Mouse (Mus musculus) midbrain, embryonic 12.5 days (tissue): Measurements from ENCODE around the gene Mrpl51. TPM values are rescaled to one million over a fixed set of nuclear protein-coding genes. Genes with fewer than 3 reads are reported as not detected.

Source experiments
- ATAC-seq: fragments of 200-750 bp; cut with Nextera tagmentation; 2 replicates; pipeline ENCODE4 v1.8.0; 2017; ENCODE audit warnings: low read depth, moderate TSS enrichment, moderate library complexity; ENCODE audit not compliant: low FRiP score
- H3K27ac ChIP-seq: fragments of 300-500 bp; sonication (generic); replicated peaks from 2 replicates; pipeline ENCODE4 v1.5.1; 2016; ENCODE audit warnings: mild to moderate bottlenecking
- H3K27me3 ChIP-seq: fragments of 300-500 bp; sonication (generic); 2 replicates; pipeline ENCODE4 v1.6.1; 2016; ENCODE audit warnings: mild to moderate bottlenecking
- H3K36me3 ChIP-seq: fragments of 300-500 bp; sonication (generic); 2 replicates; pipeline ENCODE4 v1.6.1; 2016
- H3K4me1 ChIP-seq: fragments of 300-500 bp; sonication (generic); 2 replicates; pipeline ENCODE4 v1.6.1; 2016
- H3K4me2 ChIP-seq: fragments of 300-500 bp; sonication (generic); replicated peaks from 2 replicates; pipeline ENCODE4 v1.6.1; 2016; ENCODE audit warnings: mild to moderate bottlenecking, moderate library complexity
- H3K4me3 ChIP-seq: fragments of 300-500 bp; sonication (generic); 2 replicates; pipeline ENCODE4 v1.5.1; 2016; ENCODE audit warnings: mild to moderate bottlenecking
- H3K9ac ChIP-seq: fragments of 300-500 bp; sonication (generic); replicated peaks from 2 replicates; pipeline ENCODE4 v1.6.1; 2016; ENCODE audit warnings: mild to moderate bottlenecking, moderate library complexity
- H3K9me3 ChIP-seq: fragments of 300-500 bp; sonication (generic); 2 replicates; pipeline ENCODE4 v1.6.1; 2016; ENCODE audit warnings: mild to moderate bottlenecking
- WGBS: fragments of 180-500 bp; shearing (Covaris S2); methylation state at CpG from one replicate; pipeline ENCODE4 v1.1.7; 2016; 5-methylcytosine and 5-hydroxymethylcytosine counted together
- microRNA-seq: library from miRNA; unstranded; fragments of <30 nt; microRNA quantifications from one replicate; pipeline ENCODE4, GENCODE M21; 2017
- polyA plus RNA-seq: library from polyadenylated mRNA; unstranded; fragments of >200 nt; fragmentation: Nextera tagmentation; extraction: Ambion mirVana; gene quantifications from 2 replicates; pipeline ENCODE4 v1.2.1, GENCODE M21; 2016

Gene Mrpl51
- polyA plus RNA-seq, 1 experiment from 2014 or later, result 172 TPM

DNA sequence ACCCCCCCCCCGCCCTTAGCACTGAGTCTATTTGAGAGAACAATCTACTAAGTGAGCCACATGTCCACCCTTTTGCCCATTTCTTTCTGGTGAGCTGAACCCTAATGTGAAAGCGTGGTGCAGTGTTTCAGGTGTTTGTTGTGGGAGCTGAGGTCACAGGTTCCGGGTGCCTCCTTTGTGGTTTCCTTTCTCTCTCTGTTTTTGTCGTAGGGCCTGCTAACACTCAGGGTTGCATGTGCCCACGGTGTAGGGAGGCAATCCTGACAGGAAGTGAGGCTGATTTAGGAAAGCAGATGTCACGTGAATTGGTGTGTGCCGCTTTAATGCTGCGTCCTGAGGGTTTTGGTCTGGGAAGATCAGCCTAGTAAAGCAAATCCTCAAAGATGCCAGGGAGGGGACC is 50.0 kb downstream of the Mrpl51 start:
- no peaks in the 10 kb centered on the region for H3K36me3 ChIP-seq
- no peak overlapping the region for H3K4me2 ChIP-seq
- H3K4me1 ChIP-seq, result peaks cover 2% of the 10 kb centered on the region; the same call in 1 of the 2 replicates
- no peaks in the 10 kb centered on the region for H3K9me3 ChIP-seq
- H3K27me3 ChIP-seq, result no peaks in the 10 kb centered on the region
- H3K4me3 ChIP-seq, result no peak overlapping the region
- WGBS, result 85% methylated on average over 8 of the region's 8 CpGs
- no peak overlapping the region for H3K27ac ChIP-seq
- no peak for ATAC-seq
- H3K9ac ChIP-seq, result no peak overlapping the region

DNA sequence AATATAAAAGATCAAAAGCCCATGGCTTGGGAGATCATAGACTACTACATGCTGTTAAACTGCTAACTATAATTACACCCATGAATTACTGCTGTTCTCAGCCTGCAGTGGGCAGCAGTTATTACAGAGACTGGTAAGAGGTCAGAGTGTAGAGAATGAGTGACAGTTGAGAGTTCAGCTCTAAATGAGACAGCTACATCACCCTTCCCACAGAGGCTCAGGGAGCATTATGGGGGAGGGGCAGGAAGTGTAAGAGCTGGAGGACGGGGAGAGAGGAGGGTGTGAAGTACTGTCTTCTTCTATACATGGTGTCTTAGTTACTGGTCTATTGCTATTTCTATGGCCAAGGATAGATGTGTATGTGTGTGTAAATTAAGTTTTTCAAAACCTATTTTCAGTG is 53.0 kb downstream of the Mrpl51 start:
- no peak overlapping the region for H3K27ac ChIP-seq
- H3K4me1 ChIP-seq, result no peaks in the 10 kb centered on the region
- no peak overlapping the region for H3K9ac ChIP-seq
- H3K4me2 ChIP-seq, result no peak overlapping the region
- 56% methylated on average over 1 of the region's 1 CpGs for WGBS
- H3K36me3 ChIP-seq, result no peaks in the 10 kb centered on the region
- no peak for ATAC-seq
- H3K9me3 ChIP-seq, result no peaks in the 10 kb centered on the region
- no peak overlapping the region for H3K4me3 ChIP-seq
- H3K27me3 ChIP-seq, result no peaks in the 10 kb centered on the region

Small RNA genes within 50 kb of the gene (microRNA-seq; reads per million reads assigned to microRNA genes)
- gene Mir3098, result 1.9 reads per million
- gene Mir8113, result not detected

Other genes with a start within 250 kb of the Mrpl51 start
- gene Cops7a, start 226.3 kb upstream of the Mrpl51 start, polyA plus RNA-seq, result 100 and 105 TPM in 2 replicates
- gene Pianp, start 195.1 kb upstream of the Mrpl51 start, polyA plus RNA-seq, result 6.7 and 7.7 TPM in 2 replicates
- gene Zfp384, start 182.7 kb upstream of the Mrpl51 start, polyA plus RNA-seq, result 18.0 and 20.6 TPM in 2 replicates
- gene Ing4, start 152.0 kb upstream of the Mrpl51 start, polyA plus RNA-seq, result 163 and 171 TPM in 2 replicates
- gene Acrbp, start 142.1 kb upstream of the Mrpl51 start, polyA plus RNA-seq, result 18.0 and 18.9 TPM in 2 replicates
- gene Lpar5, start 123.9 kb upstream of the Mrpl51 start, polyA plus RNA-seq, result 0.16 and 0.26 TPM in 2 replicates
- 127 and 132 TPM in 2 replicates for gene Chd4, start 95.8 kb upstream of the Mrpl51 start, polyA plus RNA-seq
- 54.1 and 56.4 TPM in 2 replicates for gene Nop2, start 59.9 kb upstream of the Mrpl51 start, polyA plus RNA-seq
- gene Iffo1, start 46.6 kb upstream of the Mrpl51 start, polyA plus RNA-seq, result 18.7 and 18.8 TPM in 2 replicates
- gene Gapdh, start 25.3 kb upstream of the Mrpl51 start, polyA plus RNA-seq, result 1,933 and 1,972 TPM in 2 replicates
- 183 and 192 TPM in 2 replicates for gene Ncapd2, start 100 bp upstream of the Mrpl51 start, polyA plus RNA-seq
- gene Vamp1, start 23.8 kb downstream of the Mrpl51 start, polyA plus RNA-seq, result 4.7 and 5.3 TPM in 2 replicates
- 1.9 and 2.5 TPM in 2 replicates for gene Tapbpl, start 40.1 kb downstream of the Mrpl51 start, polyA plus RNA-seq
- gene Cd27, start 45.2 kb downstream of the Mrpl51 start, polyA plus RNA-seq, result 1.3 and 2.5 TPM in 2 replicates
- not detected in 2 replicates for gene Tuba3a, start 94.2 kb downstream of the Mrpl51 start, polyA plus RNA-seq
- gene Ltbr, start 122.1 kb downstream of the Mrpl51 start, polyA plus RNA-seq, result 18.3 and 20.2 TPM in 2 replicates
- gene Scnn1a, start 128.9 kb downstream of the Mrpl51 start, polyA plus RNA-seq, result 0.41 and 0.43 TPM in 2 replicates
- gene Tnfrsf1a, start 157.6 kb downstream of the Mrpl51 start, polyA plus RNA-seq, result 17.7 and 22.8 TPM in 2 replicates
- gene Plekhg6, start 189.0 kb downstream of the Mrpl51 start, polyA plus RNA-seq, result 0.05 and 0.17 TPM in 2 replicates